Mouse (Mus musculus): ENCODE measurements at regions not wholly inside any gene's neighbourhood (a gene's known extent, or its start where the extent isn't known, plus 50 kb on each side); places are given as distances from the start of the nearest gene placed in this dataset.

GRCm38 (mm10) chrX:115688400-115688799 lies 760.3 kb upstream of the Cpxcr1 start:
- peak; percentile 11 for DNase-seq (ENCODE audit: extremely low read depth, low read depth)

Data from MEL-GATA-1-ER (cell line).